Mouse (Mus musculus) right cerebral cortex, adult 18-20 months (tissue): ENCODE measurements at regions not wholly inside any gene's neighbourhood (a gene's known extent, or its start where the extent isn't known, plus 50 kb on each side); places are given as distances from the start of the nearest gene placed in this dataset.

Experiments used
- DNase-seq: peaks from one replicate; pipeline ENCODE4 v3.0.0; 2022; ENCODE audit warnings: mixed read lengths

- DNase-seq, result no peak
Measured at GRCm38 (mm10) chr3:147181501-147182365, 329.6 kb downstream of the Ttll7 start.

GRCm38 (mm10) chr3:147182366-147182875 is 330.3 kb downstream of the Ttll7 start:
- DNase-seq, result peak; percentile 14

GRCm38 (mm10) chr3:147183656-147184290 is 331.6 kb downstream of the Ttll7 start:
- DNase-seq, result no peak

- no peak for DNase-seq
Measured at GRCm38 (mm10) chr3:147189737-147190136, 337.6 kb downstream of the Ttll7 start.

- DNase-seq, result no peak
Measured at GRCm38 (mm10) chr3:147196626-147197025, 344.5 kb downstream of the Ttll7 start.

- no peak for DNase-seq
Measured at GRCm38 (mm10) chr3:147197215-147197614, 345.0 kb downstream of the Ttll7 start.

GRCm38 (mm10) chr3:147211127-147211940 is 359.2 kb downstream of the Ttll7 start:
- no peak for DNase-seq

- DNase-seq, result peak; percentile 26
Measured at GRCm38 (mm10) chr3:147228663-147229062, 376.5 kb downstream of the Ttll7 start.

- DNase-seq, result no peak
Measured at GRCm38 (mm10) chr3:147230594-147230993, 378.4 kb downstream of the Ttll7 start.

GRCm38 (mm10) chr3:147238398-147238797 is 386.2 kb downstream of the Ttll7 start:
- no peak for DNase-seq

GRCm38 (mm10) chr3:147240651-147241050 is 388.5 kb downstream of the Ttll7 start:
- DNase-seq, result no peak

GRCm38 (mm10) chr3:147244911-147245430 is 392.8 kb downstream of the Ttll7 start:
- no peak for DNase-seq

GRCm38 (mm10) chr3:147246141-147246540 is 394.0 kb downstream of the Ttll7 start:
- DNase-seq, result no peak

- DNase-seq, result no peak
Measured at GRCm38 (mm10) chr3:147249466-147249865, 397.3 kb downstream of the Ttll7 start.

GRCm38 (mm10) chr3:147249906-147250305 is 397.7 kb downstream of the Ttll7 start:
- DNase-seq, result no peak

- DNase-seq, result no peak
Measured at GRCm38 (mm10) chr3:147252226-147252788, 400.1 kb downstream of the Ttll7 start.

- no peak for DNase-seq
Measured at GRCm38 (mm10) chr3:147252812-147253211, 400.6 kb downstream of the Ttll7 start.

GRCm38 (mm10) chr3:147254454-147254853 is 402.3 kb downstream of the Ttll7 start:
- DNase-seq, result no peak

GRCm38 (mm10) chr3:147260958-147261595 is 408.9 kb downstream of the Ttll7 start:
- DNase-seq, result no peak

GRCm38 (mm10) chr3:147266556-147266955 is 414.4 kb downstream of the Ttll7 start:
- DNase-seq, result no peak

GRCm38 (mm10) chr3:147273446-147273845 is 421.3 kb downstream of the Ttll7 start:
- no peak for DNase-seq

GRCm38 (mm10) chr3:147278602-147279001 is 426.4 kb downstream of the Ttll7 start:
- no peak for DNase-seq
